Mouse (Mus musculus): ENCODE measurements around the gene Hus1. TPM values are rescaled to one million over a fixed set of nuclear protein-coding genes. Genes with fewer than 3 reads are reported as not detected.

Gene Hus1
- 10 to 100 TPM; 10.1 to 10.2 TPM for total RNA-seq (2021)
- long read RNA-seq, experiment 1, partial matches to known transcripts: 0 of 2 reads
- long read RNA-seq, experiment 1, other reads (novel, unspliced or antisense): 1 of 2 reads
- long read RNA-seq, experiment 2, full-length matches to known transcripts: 1 of 3 reads
- long read RNA-seq, experiment 2, partial matches to known transcripts: 0 of 3 reads
- long read RNA-seq, experiment 2, other reads (novel, unspliced or antisense): 2 of 3 reads

DNA sequence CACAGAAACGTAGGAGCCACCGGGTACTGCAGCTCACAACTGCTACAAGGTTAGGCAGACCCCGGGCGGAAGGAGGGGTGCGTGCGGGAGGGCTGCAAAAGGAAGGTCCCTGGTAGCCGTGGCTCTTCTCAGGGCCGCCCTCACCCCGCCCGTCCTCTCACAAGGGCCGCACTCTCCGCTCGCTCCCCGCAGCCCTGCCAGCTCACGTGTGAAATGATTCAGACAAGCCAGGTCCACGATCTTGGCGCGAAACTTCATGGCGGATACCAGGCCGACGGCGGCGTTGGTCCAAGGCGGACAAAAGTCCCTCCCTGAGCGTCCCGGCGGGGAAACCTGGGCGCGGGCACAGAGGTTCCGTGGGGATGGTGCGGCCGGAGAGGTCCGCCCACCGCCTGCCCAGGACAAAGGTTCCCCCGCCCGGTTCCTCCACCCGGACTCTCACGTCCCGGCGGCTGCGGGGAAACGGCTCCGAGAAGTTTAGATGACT, at the start of gene Hus1:
Gene Hus1, minus strand, starts transcription at position 339 of the 487 bp plus-strand sequence.
- DNase-seq (ENCODE audit: low spot score in 2 of 2): peak; percentile 73 to 84

DNA sequence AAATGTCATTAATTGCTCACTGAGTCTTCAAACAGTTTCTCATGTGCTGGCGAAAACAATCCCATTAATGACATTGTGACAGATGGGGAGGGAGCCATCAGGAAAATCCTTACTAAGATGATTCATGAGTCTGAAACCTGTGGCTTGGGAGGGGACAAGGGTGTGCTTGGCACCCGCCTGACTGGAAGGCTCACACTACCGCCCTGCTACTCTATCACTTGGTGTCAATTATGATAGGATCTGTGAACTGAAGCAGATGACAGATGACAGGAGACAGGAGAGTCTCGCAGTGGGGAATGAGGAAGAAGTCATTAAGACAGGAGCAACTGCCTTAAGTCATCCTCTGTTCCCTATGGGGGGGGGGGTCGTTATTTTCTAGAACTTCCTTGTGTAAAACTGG, 49.5 kb upstream of the Hus1 start:
- DNase-seq (ENCODE audit: low spot score in 2 of 2): no peak

DNA sequence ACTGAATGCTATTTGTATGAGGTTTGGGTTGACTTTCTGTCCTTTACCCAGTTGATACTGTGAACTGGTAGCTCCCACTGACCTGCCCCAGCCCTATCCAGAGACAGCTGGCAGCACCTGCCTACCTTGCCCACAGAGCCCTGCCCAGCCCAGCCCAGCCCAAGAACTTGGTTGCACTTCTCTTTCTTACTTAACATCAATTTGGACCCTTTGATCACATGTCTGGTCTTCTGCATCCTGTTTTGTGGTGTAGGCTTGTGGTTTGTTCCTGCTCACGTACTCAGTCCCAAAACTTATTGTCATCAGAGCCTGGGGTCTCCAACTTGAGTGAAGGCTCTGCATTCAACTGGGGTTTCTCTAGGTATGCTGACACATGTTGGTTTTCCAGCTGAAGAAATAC, 49.0 kb upstream of the Hus1 start:
- DNase-seq (ENCODE audit: low spot score in 2 of 2): no peak

DNA sequence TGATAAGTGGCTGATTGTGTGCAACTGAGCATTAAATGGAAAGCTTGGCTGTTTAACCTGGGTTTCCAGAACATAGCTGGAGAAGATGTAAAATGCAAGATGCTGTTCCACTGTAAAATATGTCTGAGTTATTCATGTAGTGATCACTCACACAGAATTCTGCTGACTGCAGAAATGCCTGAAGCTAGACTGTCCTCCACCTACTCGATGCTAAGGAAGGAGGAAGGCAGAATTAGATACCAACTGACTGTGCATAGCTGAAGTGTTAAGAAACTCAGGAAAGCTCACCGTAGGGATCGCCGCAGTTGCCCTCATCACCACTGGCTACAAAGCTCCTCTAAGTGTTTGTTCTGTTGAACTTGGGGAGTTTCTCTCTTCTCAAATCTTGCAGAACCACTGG, 46.7 kb upstream of the Hus1 start:
- DNase-seq (ENCODE audit: low spot score in 2 of 2): no peak

DNA sequence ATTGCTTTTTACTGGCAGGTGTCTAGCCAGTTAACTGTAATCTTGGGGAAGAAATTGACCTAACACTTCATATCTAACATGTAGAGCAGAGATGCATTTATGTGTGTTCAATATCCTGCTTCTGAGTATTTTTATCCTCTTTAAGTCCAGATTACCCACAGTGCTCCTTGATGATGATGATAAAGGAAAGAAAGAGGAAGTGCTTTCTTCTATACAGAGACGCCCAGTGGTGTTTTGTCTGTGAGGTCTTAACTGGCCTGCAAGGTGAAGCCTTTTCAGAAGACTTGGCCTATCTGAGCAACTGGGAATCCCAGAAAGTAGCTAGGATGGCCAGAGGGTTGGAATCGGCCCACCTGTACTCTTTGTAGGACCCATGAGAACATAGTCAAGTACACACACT, 45.9 kb upstream of the Hus1 start:
- DNase-seq (ENCODE audit: low spot score in 2 of 2): no peak

DNA sequence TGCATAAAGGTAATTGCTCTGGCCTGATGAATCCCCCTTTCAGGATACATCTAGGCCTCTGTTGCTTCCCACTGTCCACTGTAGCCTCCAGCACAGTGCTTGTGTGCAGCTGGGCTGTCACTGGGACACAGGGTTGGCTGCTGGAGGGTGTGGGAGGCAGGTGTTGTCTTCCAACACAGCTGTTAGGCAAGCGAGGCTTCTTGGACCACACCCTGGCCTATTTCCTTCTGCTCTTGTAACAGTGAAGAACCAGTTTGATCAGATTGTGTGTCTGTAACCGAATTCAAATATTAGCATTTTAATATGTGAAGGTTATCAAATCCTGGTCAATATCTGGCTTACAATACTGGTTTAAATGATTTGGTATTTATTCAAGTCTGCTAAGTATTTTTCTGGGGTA, 40.9 kb upstream of the Hus1 start:
- DNase-seq (ENCODE audit: low spot score in 2 of 2): no peak

DNA sequence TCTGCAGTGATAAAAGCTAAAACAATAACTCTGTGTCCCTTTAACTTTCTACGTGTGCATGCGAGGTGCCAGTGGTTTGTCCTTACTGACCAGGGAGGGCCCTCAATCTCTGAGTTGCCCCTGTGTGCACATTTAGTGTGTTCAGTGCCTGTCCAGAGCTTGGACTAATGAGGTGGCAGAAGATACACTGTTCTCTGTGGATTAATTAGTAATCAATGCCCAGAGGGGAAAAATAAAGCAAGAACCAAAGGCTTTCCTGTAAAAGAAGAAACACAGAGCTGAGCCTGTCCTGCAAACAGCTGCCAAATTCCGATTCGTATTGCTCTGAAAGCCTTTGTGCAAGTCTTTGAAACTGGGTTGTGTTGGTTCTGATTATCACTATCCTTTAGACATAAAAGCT, 39.2 kb upstream of the Hus1 start:
- DNase-seq (ENCODE audit: low spot score in 2 of 2): no peak

DNA sequence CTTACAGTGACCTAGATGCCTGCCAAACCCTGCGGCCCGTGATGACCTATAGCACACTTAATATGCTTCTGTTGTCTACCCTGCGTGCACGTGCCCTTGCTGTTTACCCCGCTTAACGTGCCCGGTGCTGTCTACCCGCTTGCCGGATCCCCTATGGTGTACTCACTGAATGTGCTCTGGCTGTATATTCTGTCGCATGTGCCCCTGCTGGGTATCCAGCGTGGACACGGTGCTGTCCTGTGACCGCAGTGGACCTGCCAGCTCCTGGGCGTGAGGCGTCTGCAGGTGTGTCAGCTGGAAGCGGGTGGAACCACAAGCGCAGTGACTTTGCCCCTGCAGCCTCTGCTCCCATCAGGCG, 37.7 kb upstream of the Hus1 start, which contains the start of gene Sun3:
Gene Sun3, minus strand, starts transcription at position 289 of the 358 bp plus-strand sequence.
- DNase-seq (ENCODE audit: low spot score in 2 of 2): peak in 1 of 2 experiments; percentile 12

DNA sequence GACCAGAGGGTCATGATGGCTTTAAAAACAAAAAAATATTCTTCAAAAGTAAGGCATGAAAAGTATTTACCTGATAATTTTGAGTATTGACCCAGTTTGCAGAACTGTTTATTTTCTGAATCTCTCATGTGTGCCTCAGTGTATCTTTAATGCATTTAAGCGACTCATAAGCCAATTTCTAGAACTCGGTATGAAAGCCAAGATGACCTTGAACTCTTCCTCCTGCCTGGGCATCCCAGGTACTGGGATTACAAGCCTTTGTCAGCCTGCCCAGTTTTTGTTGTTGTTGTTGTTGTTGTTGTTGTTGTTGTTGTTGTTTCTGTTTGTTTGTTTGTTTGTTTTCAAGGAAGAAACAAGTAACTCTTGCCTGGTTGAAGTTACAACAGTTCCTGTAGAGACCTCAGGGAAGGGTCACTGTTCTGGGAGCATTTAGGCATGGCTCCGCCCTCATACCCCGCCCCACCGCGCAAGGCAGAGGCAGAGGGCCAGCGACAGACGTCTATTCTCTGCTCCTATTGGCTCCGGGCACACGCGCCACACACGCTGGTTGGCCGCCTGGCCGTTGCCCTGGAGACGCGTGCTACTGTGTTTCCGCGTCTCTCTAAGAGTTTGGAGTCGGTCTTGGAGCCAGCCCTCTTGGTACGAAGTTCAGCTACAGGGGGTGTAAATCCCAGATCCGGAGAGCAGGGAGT, 37.2 kb upstream of the Hus1 start, which contains the start of gene Gm11992:
Gene Gm11992, plus strand, starts transcription at position 584 of the 692 bp plus-strand sequence.
- peak; percentile 55 to 80 for DNase-seq (ENCODE audit: low spot score in 2 of 2)

DNA sequence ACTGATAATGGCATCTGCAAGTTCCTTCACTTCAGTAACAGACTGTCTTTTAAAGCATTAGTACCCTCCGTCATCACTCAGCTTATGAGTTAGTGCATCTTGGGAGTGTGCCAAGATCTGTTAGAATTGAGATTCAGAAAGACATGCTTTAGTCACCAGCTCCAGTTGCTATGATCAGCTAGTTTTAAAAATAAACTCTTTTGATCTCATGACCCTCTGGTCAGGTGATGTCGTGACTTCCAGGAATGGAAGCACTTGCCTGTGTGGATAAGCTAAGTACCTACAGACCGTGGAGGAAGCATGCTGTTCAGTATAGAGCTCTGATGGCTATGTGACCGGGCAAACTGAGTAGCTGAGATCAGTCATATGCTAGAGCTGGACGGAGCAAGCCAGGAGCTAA, 36.1 kb upstream of the Hus1 start:
- DNase-seq (ENCODE audit: low spot score in 2 of 2): no peak

DNA sequence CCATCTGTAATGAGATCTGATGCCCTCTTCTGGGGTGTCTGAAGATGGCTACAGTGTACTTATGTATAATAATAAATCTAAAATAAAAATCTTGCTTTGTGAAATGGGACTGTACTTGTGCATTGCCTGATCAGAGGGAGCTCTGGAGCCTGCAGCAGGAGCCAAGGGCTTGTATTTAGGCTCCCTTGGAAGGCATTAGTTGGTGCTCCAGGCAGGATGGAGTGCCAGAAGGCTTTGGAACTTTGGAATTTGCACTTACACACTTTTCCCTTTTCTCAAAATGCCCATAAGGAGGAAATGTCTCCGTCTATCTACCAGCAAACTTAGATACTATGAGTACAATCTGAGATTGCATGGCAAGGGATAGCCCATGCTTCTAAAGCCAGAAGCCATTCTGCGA, 35.6 kb upstream of the Hus1 start:
- no peak for DNase-seq (ENCODE audit: low spot score in 2 of 2)

DNA sequence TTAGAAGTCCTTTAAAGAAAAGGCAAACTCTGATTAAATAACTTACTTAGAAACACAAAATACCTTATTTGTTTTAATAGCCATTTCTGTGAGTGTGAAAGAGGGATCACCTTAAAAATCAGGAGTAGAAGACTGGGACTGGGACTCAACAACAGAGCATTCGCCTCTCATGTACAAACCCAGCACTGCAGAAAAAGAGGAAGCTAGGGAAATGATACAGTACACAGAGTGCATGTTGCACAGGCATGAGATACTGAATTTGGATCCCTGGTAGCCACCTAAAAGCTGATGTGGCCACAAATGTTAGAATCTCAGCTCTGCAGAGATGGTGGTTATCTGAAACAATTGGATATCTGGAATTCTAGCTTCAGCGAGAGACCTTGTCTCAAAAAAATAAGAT, 20.5 kb upstream of the Hus1 start:
- no peak for DNase-seq (ENCODE audit: low spot score in 2 of 2)

DNA sequence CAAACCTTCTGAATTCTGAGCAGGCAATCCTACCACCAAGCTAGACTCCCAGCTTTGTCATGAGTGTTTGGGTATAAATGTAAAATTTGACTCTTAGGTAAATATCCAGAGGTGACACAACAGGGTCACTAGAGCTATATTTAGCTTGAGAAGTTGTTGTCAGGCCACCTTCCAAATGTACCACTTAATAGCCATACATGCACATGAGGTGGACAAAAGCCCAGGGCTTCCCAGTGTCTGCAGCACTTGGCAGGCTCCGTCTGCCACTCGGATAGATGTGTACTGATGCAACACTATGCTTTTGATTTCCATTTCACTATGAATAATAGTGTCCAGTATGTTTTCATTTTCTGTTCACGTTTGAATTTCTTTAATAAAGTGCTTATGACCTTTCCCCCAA, 14.2 kb upstream of the Hus1 start:
- DNase-seq (ENCODE audit: low spot score in 2 of 2): no peak

DNA sequence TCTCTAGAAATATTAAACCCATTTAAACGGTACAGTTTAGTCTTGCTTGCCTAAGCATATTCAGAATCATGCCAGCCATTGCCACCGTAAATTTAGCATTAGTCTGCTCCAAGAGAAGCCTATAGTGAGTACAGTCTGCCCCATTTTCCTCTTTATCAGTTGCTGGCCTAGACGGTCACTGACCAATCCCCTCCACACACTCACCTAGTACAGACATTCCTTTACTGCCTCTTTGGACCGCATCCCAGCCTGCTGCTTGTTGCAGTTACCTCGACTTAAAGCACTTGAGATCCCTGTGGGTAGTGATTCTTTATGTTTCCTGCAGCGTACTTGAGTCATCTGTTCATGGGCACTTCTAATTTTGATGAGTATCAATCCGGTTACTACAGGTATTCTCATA, 13.8 kb upstream of the Hus1 start:
- no peak for DNase-seq (ENCODE audit: low spot score in 2 of 2)

DNA sequence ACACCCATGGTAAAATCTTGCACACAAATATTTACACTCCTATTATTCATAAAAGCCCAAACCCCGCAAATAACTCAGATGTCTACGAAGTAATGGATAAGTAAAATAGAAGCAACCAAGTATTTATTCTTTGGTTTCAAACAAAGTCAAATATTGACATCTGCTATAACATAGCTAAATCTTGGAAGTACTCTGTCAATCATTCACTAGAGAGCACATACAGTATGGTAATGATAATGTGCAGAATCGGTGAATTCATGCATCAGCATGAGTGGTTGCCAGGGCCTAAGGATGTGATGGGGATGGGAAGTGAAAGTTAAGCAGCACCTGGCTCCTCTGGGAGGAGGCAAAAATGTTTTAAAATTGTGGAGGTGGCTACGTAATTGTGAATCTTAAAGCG, 9.2 kb upstream of the Hus1 start:
- no peak for DNase-seq (ENCODE audit: low spot score in 2 of 2)

DNA sequence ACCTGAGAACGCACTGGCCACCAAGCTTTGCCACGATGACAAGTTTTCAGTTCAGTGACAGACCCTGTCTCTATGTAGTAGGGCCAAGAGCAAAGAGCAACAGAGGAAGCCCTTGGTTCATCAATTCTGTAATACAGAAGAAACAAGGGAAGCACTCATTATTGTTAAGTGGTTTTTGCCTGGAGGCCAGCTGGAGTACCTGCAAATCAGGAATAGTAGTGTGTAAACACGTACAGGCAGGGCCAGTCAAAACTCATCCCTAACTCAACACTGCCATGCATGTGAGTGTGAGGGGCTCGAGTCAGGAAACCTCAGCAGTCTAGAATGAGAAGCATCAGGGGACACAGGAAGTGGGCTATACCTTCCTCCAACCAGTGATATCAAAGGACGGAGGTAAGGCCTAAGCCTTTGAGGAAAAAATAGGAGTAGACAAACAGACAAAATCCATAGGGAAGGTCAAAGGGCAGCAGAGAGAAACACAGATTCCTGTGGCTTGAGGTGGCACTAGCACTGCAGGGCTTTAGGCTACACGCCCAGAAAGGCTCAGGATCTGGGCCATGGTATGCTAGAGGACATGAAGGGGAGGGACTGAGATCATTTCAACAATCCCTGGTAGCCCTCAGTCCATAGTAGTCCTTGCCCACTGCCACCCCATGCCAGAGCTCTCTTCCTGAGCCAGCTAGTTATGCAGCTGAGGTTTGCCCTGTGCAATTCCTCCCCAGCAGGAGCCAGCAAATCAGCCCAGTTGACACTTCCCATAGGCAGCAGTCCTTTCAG, 7.7 kb upstream of the Hus1 start:
- DNase-seq (ENCODE audit: low spot score in 2 of 2): no peak

DNA sequence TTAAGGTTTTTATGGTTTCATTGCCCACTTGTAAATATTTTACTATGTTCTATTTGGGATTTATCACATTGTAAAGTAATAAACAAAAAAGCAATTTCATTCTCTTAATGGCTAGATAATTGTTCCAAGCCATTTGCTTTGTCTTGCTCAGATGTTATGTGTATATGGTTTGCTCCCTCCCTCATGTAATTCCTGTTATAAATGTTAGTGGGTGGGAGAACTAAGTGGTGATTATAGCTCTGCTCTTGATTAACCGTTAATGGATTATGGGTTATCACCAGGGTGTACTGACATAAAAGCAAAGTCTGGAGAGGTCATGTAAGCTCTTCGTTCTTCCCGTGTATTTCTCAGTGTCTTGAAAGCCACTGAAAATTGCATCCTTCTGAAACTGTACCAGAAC, 3.7 kb upstream of the Hus1 start:
- DNase-seq (ENCODE audit: low spot score in 2 of 2): no peak

DNA sequence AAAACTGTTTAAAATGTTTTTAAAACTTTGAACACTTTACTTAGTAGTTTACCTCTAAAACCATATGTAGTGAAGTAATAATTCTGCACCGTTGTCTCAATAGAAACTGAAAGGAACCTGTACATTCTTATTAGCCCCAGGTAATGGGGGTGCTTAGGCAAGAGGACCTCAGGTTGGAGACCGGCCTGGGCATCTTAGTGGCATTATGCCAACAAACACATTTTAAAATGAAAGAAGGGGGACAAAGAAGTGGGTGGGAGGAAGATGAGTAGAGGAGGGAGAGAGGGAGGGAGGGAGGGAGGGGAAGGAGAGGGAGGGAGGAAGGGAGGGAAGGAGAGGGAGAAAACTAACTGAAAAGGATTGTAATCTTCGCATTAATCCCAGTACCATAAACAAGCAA, 357 bp upstream of the Hus1 start:
- no peak for DNase-seq (ENCODE audit: low spot score in 2 of 2)

DNA sequence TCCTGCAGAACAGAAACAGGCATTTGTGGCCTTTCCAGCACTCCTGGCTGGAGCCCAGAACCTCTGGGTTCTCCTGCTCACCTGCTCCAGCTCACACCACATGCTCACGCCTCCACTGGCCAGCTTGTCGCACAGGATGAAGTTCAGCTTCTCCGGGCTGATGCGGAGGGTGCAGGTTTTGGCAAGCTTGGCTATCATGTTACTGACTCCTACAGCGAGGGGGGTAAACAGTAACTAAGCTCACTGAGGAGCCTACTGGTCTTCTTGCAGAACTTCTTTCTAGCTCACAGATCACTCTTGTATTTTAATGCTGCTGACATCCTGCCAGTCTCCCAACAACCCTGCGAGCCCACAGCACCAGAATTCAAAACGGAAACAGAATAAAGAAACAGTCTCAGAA, 575 bp downstream of the Hus1 start:
- peak in 1 of 2 experiments; percentile 29 for DNase-seq (ENCODE audit: low spot score in 2 of 2)

DNA sequence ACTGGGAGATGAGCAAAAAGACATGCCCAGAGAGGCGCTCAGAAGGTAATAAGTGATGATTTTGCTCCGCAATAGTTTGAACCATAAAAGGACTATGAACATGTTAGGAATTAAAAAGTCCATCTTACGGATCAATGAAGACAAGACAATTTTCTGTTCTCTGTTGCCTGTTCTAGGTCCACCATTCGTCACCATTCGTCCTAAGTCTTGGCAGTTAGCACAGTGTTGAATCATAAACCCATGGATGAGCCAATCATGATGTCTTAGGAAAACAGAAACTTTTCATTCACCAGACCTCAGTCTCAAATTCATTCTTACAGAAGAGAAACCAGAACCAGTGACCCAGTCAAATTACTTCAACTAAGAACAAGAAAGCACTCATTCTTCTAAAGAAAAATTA, 2.2 kb downstream of the Hus1 start:
- DNase-seq (ENCODE audit: low spot score in 2 of 2): no peak

DNA sequence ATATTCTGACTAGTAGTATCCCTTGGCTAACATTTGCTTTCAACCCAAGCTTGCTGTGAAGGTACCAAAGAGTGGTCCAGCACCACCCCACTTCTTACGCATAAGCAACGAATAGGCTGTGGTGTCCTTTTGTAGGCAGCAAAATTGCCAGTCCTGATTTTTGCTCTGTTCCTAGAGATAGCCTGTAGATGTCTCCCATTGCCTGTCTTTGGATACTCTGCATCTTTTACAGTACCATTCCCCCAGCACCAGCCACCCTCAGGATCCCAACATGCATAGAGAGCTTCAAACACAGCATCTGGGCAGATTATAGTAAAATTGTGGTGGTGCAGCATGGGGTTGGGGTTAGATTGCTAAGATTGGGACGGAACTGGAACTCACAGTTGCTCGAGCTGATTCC, 22.9 kb downstream of the Hus1 start:
- DNase-seq (ENCODE audit: low spot score in 2 of 2): no peak

DNA sequence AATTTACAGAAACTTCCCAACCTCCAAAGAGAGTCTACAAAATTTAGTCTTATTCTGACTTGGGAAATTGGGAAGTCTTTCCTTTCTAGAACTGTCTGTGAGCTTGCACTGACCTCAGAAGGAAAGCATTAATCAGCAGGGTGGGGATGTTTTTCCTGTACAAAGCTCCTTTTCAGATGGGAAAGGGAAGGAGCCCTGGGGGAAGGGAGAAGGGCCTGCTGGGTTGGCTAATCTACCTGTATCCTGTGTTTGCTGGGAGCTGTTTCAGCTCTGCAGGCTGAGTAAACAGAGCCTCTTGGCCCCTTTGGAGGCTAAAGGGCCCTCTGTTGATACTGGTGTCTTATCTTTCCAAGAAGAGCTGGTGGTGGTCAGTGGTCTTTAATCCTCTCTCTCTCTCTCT, 24.9 kb downstream of the Hus1 start:
- no peak for DNase-seq (ENCODE audit: low spot score in 2 of 2)
